Mouse (Mus musculus): Measurements from ENCODE around the gene Tmem239.

GRCm38 (mm10) chr2:130449794-130450433 lies 43.6 kb downstream of the Tmem239 start, which contains the start of gene Ptpra:
- TF ChIP-seq GATA1 (IDR thresholded peaks at IDR 0.05; ENCODE audit: borderline replicate concordance, low read length) (no peak), FLI1 (IDR thresholded peaks at IDR 0.05; ENCODE audit: low read length) (no peak)
